Mouse (Mus musculus) bone marrow macrophage, adult 2 months (primary cell): ENCODE results near the gene Ulk4.

Source experiments
- CTCF ChIP-seq: IDR thresholded peaks from 2 replicates; pipeline ENCODE4 v1.5.1; 2012; ENCODE audit warnings: low read depth, mild to moderate bottlenecking, low read length, moderate library complexity
- POLR2A ChIP-seq: IDR thresholded peaks from 2 replicates; pipeline ENCODE4 v1.6.1; 2012; ENCODE audit warnings: mild to moderate bottlenecking, low read depth, low read length, borderline replicate concordance

DNA sequence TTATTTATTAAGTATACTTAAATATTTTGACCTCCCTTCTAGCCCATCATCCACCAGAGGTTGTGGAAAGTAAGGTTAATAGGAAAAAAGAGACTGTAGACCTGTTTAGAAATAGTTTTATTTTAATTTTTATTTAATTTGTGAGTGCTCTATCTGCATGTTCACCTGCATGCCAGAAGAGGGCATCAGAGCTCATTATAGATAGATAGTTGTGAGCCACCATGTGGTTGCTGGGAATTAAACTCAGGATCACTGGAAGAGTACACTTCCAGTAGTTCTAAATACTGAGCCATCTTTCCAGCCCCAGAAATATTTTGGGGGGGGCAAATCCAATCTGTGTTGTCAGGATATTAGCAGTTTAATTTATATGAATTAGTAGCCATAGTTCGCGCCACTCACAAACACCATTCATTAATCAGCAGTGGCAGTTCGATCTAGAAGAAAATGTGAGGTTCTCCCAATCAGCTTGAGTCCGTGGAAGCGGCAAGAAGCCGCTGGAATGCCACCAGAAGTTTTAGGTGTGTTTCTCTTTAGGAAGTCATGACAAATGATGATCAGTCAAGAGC lies 6.7 kb upstream of the Ulk4 start:
- no peak for TF ChIP-seq CTCF
- TF ChIP-seq POLR2A, result no peak
